Mouse (Mus musculus) urinary bladder, adult 2 months (tissue): Measurements from ENCODE around the gene Tnfaip3. TPM values are rescaled to one million over a fixed set of nuclear protein-coding genes. Genes with fewer than 3 reads are reported as not detected.

Experiments
- DNase-seq: peaks from one replicate; pipeline ENCODE4 v3.0.0; 2022; ENCODE audit warnings: low spot score
- polyA plus RNA-seq: library from polyadenylated mRNA; depleted of rRNA; stranded (reverse); fragments of >200 nt; gene quantifications from 2 replicates; pipeline ENCODE4 v1.2.3, GENCODE M21; 2012; rRNA removed

Gene Tnfaip3
- polyA plus RNA-seq, 1 experiment, result 3.7 TPM

GRCm38 (mm10) chr10:18965601-18966000 lies 49.9 kb downstream of the Tnfaip3 start:
- DNase-seq, result no peak

GRCm38 (mm10) chr10:18964856-18965255 lies 50.6 kb downstream of the Tnfaip3 start:
- DNase-seq, result no peak

GRCm38 (mm10) chr10:18959777-18960492 lies 55.5 kb downstream of the Tnfaip3 start:
- no peak for DNase-seq

- no peak for DNase-seq
Observed at GRCm38 (mm10) chr10:18953706-18954071, 61.8 kb downstream of the Tnfaip3 start.

- DNase-seq, result no peak
Observed at GRCm38 (mm10) chr10:18953011-18953705, 62.3 kb downstream of the Tnfaip3 start.

Other genes with a start within 250 kb of the Tnfaip3 start
- gene Gm4922, start 228.9 kb downstream of the Tnfaip3 start, polyA plus RNA-seq, result not detected in 2 replicates
- 246 and 252 TPM in 2 replicates for gene Perp, start 170.6 kb downstream of the Tnfaip3 start, polyA plus RNA-seq